Comparison of ENCODE assay signal across 8 mouse cellular contexts in the genomic region with DNA sequence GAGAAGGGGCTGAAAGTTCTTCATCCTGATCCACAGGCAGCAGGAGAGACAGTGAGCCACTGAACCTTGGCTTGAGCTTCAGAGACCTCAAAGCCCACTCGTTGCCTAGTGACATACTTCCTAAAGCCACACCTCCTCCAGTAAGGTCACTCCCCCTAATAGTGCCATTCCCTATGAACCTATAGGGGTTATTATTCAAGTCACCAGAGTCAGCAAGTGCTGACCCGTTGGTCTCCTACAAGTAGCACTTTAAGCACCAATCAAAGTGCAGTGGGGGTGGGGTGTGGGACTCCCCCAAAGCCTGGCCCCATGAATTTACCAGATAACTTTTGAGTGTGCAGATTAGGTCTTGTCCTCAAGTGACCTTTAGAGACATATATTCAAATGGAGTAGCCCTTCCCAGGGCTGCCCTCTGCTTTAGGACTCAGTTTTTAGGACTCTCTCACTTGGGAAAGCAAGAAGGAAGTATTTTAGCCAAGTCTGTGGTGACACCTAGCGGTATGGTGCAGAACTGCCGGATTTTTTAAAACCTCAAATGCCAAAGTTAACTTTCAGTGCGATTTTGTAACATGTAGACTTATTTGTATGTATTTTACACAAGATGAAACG. TPM values are rescaled to one million over a fixed set of nuclear protein-coding genes. Genes with fewer than 3 reads are reported as not detected.
DNase-seq lines count a peak whose midpoint lies in the region; ATAC-seq and TF ChIP-seq lines count a peak whose summit lies in the region.

Gene Blcap (minus strand): TSS at position 51 of the 609 bp plus-strand sequence.

- ATAC-seq in heart, embryonic 15.5 days (replicated peaks; ENCODE audit: insufficient number of reproducible peaks, insufficient read depth, low FRiP score, low read depth): 0 out of 2 replicates have a peak, but pooled peaks have one; percentile 7
- no peak for ATAC-seq in liver, postnatal 0 days
- ATAC-seq in neural tube, embryonic 12.5 days (ENCODE audit: low FRiP score, low read depth): no peak

- H3K4me1 ChIP-seq in ES-E14 (ENCODE audit: control insufficient read depth in 2 of 2, insufficient read depth in 2 of 2, low read length in 2 of 2, poor library complexity in 1 of 2): peaks cover 2 to 8% of the 10 kb centered on the region in 2 experiments; a peak in 2 of 4 replicates
- peaks cover 44% of the 10 kb centered on the region for H3K4me1 ChIP-seq in forebrain, embryonic 10.5 days
- H3K4me1 ChIP-seq in heart, embryonic 15.5 days (replicated peaks): peaks cover 6% of the 10 kb centered on the region; the same call in 1 of the 2 replicates
- peaks cover 13% of the 10 kb centered on the region for H3K4me1 ChIP-seq in liver, postnatal 0 days (ENCODE audit: insufficient read depth)
- peaks cover 13% of the 10 kb centered on the region for H3K4me1 ChIP-seq in neural tube, embryonic 12.5 days

- DNase-seq in ES-E14 (ENCODE audit: low read depth, low spot score): no peak
- DNase-seq in adrenal gland, postnatal 14 days: peak; percentile 66
- peak; percentile 57 for DNase-seq in forebrain, embryonic 10.5 days (ENCODE audit: extremely low spot score, low spot score)
- peak; percentile 24 to 68 for DNase-seq in kidney, postnatal 36 days
- DNase-seq in liver, postnatal 0 days: peak; percentile 47
- DNase-seq in urinary bladder, postnatal 10 days (ENCODE audit: low spot score): no peak

- H3K9me3 ChIP-seq in ES-E14 (ENCODE audit: control insufficient read depth, insufficient read depth, low read depth, low read length): no peaks in the 10 kb centered on the region
- no peaks in the 10 kb centered on the region for H3K9me3 ChIP-seq in forebrain, embryonic 10.5 days
- no peaks in the 10 kb centered on the region for H3K9me3 ChIP-seq in heart, embryonic 15.5 days (replicated peaks)
- no peaks in the 10 kb centered on the region for H3K9me3 ChIP-seq in liver, postnatal 0 days (ENCODE audit: low read length)
- no peaks in the 10 kb centered on the region for H3K9me3 ChIP-seq in neural tube, embryonic 12.5 days

- H3K4me3 ChIP-seq in ES-E14 (ENCODE audit: insufficient read depth in 1 of 2, low read depth in 1 of 2, low read length in 2 of 2, poor library complexity in 1 of 2, severe bottlenecking in 1 of 2): no peak within 1 kb of the TSS
- H3K4me3 ChIP-seq in forebrain, embryonic 10.5 days: no peak within 1 kb of the TSS
- H3K4me3 ChIP-seq in heart, embryonic 15.5 days: no peak within 1 kb of the TSS
- no peak within 1 kb of the TSS for H3K4me3 ChIP-seq in liver, postnatal 0 days (ENCODE audit: low read depth, low read length)
- H3K4me3 ChIP-seq in neural tube, embryonic 12.5 days: no peak within 1 kb of the TSS

- in situ Hi-C loops in ES-E14 (cut with MboI; ENCODE audit: low sequenced_read_pairs in 2 of 2, unreplicated experiment in 2 of 2): loop anchor here (5.0 kb wide), 3 partner anchors 229 to 284 kb away; no protein-coding TSS in a partner anchor

- no peaks in the 10 kb centered on the region for H3K36me3 ChIP-seq in ES-E14 (ENCODE audit: control insufficient read depth, insufficient read depth, low read length, poor library complexity, severe bottlenecking)
- no peaks in the 10 kb centered on the region for H3K36me3 ChIP-seq in forebrain, embryonic 10.5 days (replicated peaks)
- H3K36me3 ChIP-seq in heart, embryonic 15.5 days: no peaks in the 10 kb centered on the region
- H3K36me3 ChIP-seq in liver, postnatal 0 days (replicated peaks; ENCODE audit: insufficient read depth, low read length): no peaks in the 10 kb centered on the region
- no peaks in the 10 kb centered on the region for H3K36me3 ChIP-seq in neural tube, embryonic 12.5 days

- H3K4me2 ChIP-seq in heart, embryonic 15.5 days: no peak within 1 kb of the TSS
- H3K4me2 ChIP-seq in liver, postnatal 0 days (ENCODE audit: low read depth, low read length): no peak within 1 kb of the TSS
- no peak within 1 kb of the TSS for H3K4me2 ChIP-seq in neural tube, embryonic 12.5 days (replicated peaks)

- peaks cover 9% of the 10 kb centered on the region; the same call in 1 of the 2 replicates for H3K27me3 ChIP-seq in forebrain, embryonic 10.5 days (ENCODE audit: poor library complexity, severe bottlenecking)
- no peaks in the 10 kb centered on the region for H3K27me3 ChIP-seq in heart, embryonic 15.5 days
- no peaks in the 10 kb centered on the region for H3K27me3 ChIP-seq in liver, postnatal 0 days (ENCODE audit: insufficient read depth, low read length)
- H3K27me3 ChIP-seq in neural tube, embryonic 12.5 days (replicated peaks): no peaks in the 10 kb centered on the region

- TF ChIP-seq CTCF in liver, postnatal 0 days (IDR thresholded peaks at IDR 0.05; ENCODE audit: low read depth): peak; percentile 88

- WGBS in forebrain, embryonic 10.5 days: 12% methylated on average over 6 of the region's 6 CpGs
- WGBS in heart, embryonic 15.5 days: 11% methylated on average over 6 of the region's 6 CpGs
- WGBS in liver, postnatal 0 days (ENCODE audit: insufficient replicate concordance): 11% methylated on average over 6 of the region's 6 CpGs
- WGBS in neural tube, embryonic 12.5 days: 6% methylated on average over 6 of the region's 6 CpGs

- no peak within 1 kb of the TSS for H3K9ac ChIP-seq in ES-E14 (ENCODE audit: insufficient read depth, low read depth, low read length, poor library complexity, severe bottlenecking)
- H3K9ac ChIP-seq in heart, embryonic 15.5 days: no peak within 1 kb of the TSS
- H3K9ac ChIP-seq in liver, postnatal 0 days (replicated peaks): no peak within 1 kb of the TSS
- no peak within 1 kb of the TSS for H3K9ac ChIP-seq in neural tube, embryonic 12.5 days

- no peak within 1 kb of the TSS for H3K27ac ChIP-seq in ES-E14 (ENCODE audit: insufficient read depth, low read depth, low read length, poor library complexity, severe bottlenecking)
- peak within 1 kb of the TSS; percentile 45 for H3K27ac ChIP-seq in forebrain, embryonic 10.5 days
- no peak within 1 kb of the TSS for H3K27ac ChIP-seq in heart, embryonic 15.5 days
- peak within 1 kb of the TSS; percentile 49; the same call in 1 of the 2 replicates for H3K27ac ChIP-seq in liver, postnatal 0 days (ENCODE audit: low read depth)
- H3K27ac ChIP-seq in neural tube, embryonic 12.5 days: no peak within 1 kb of the TSS

- TF ChIP-seq EP300 in liver, postnatal 0 days (IDR thresholded peaks at IDR 0.05; ENCODE audit: low read depth): no peak

TF ChIP-seq in ES-E14, 5 proteins besides CTCF, POLR2A, EP300 and RAD21:
- peak; percentile 83 for TF ChIP-seq ZC3H11A (IDR thresholded peaks at IDR 0.05; ENCODE audit: borderline replicate concordance, low read depth, low read length)
- no peak for TF ChIP-seq CHD2 (IDR thresholded peaks at IDR 0.05; ENCODE audit: low read depth, low read length)
- TF ChIP-seq HCFC1 (IDR thresholded peaks at IDR 0.05; ENCODE audit: borderline replicate concordance, insufficient read depth, low read length): no peak

RNA-seq across cellular contexts. Expression of gene Blcap, which starts in this region (rescaled TPM):
- 42.4 and 57.3 TPM in 2 replicates for total RNA-seq in ES-E14 (2012; rRNA removed)
- total RNA-seq in adrenal gland, postnatal 14 days (2021): 75.2 and 77.9 TPM in 2 replicates
- 78.7 and 82.3 TPM in 2 replicates for polyA plus RNA-seq in forebrain, embryonic 10.5 days (2016; fragmentation: Nextera tagmentation; extraction: Ambion mirVana)
- 32.5 and 35.7 TPM in 2 replicates for polyA plus RNA-seq in heart, embryonic 15.5 days (2015; fragmentation: Nextera tagmentation; extraction: Ambion mirVana)
- polyA plus RNA-seq in liver, postnatal 0 days (2015; fragmentation: Nextera tagmentation; extraction: Ambion mirVana): 12.5 and 13.3 TPM in 2 replicates
- polyA plus RNA-seq in neural tube, embryonic 12.5 days (2016; fragmentation: Nextera tagmentation; extraction: Ambion mirVana): 115 and 120 TPM in 2 replicates

Comparison
In these comparisons a context has a peak if more than half of its experiments do, and no peak if none do; other contexts are left out.
1. DNase-seq: peak in adrenal gland, postnatal 14 days (single experiment), forebrain, embryonic 10.5 days (single experiment), kidney, postnatal 36 days (2 of 2) and liver, postnatal 0 days (single experiment); none in ES-E14 (single experiment) and urinary bladder, postnatal 10 days (single experiment).
2. H3K27ac ChIP-seq: peak in forebrain, embryonic 10.5 days (single experiment) and liver, postnatal 0 days (single experiment); none in ES-E14 (single experiment), heart, embryonic 15.5 days (single experiment) and neural tube, embryonic 12.5 days (single experiment).